Mouse (Mus musculus) ES-E14 (cell line): ENCODE results near the gene Zfp978. TPM values are rescaled to one million over a fixed set of nuclear protein-coding genes. Genes with fewer than 3 reads are reported as not detected.
"Not testable (repeated sequence)": the region's sequence is repeated elsewhere in the genome, so short reads cannot be mapped to it uniquely, and the experiment has no call there.

Experiments used
- DNase-seq: peaks from one replicate; pipeline ENCODE4 v3.0.0-alpha.2; 2013; ENCODE audit warnings: low read depth, low spot score
- H3K27ac ChIP-seq: 2 replicates; pipeline ENCODE4 v1.5.1; 2012; ENCODE audit warnings: low read depth, mild to moderate bottlenecking, low read length, moderate library complexity, mixed read lengths; ENCODE audit not compliant: poor library complexity, insufficient read depth, severe bottlenecking
- H3K36me3 ChIP-seq: 2 replicates; pipeline ENCODE4 v1.6.1; 2012; ENCODE audit warnings: mild to moderate bottlenecking, low read length, moderate library complexity, mixed read lengths; ENCODE audit not compliant: control insufficient read depth, poor library complexity, insufficient read depth, severe bottlenecking
- H3K4me1 ChIP-seq, 2 experiments: fragments of 150-350 bp in 1 of 2; sonication (generic) in 1 of 2; 2 replicates each; pipeline ENCODE4 v1.6.1; 2012; ENCODE audit warnings: low read length in 2 of 2, mild to moderate bottlenecking in 1 of 2, mixed read lengths in 1 of 2; ENCODE audit not compliant: control insufficient read depth in 2 of 2, insufficient read depth in 2 of 2, poor library complexity in 1 of 2
- H3K4me3 ChIP-seq, 2 experiments: fragments of 150-350 bp in 1 of 2; sonication (generic) in 1 of 2; 2 replicates each; pipeline ENCODE4 v1.5.1; 2012; ENCODE audit warnings: low read length in 2 of 2, low read depth in 1 of 2, mild to moderate bottlenecking in 1 of 2, mixed read lengths in 1 of 2; ENCODE audit not compliant: insufficient read depth in 1 of 2, poor library complexity in 1 of 2, severe bottlenecking in 1 of 2
- H3K9ac ChIP-seq: 2 replicates; pipeline ENCODE4 v1.6.1; 2012; ENCODE audit warnings: low read depth, mild to moderate bottlenecking, low read length, mixed read lengths; ENCODE audit not compliant: poor library complexity, insufficient read depth, severe bottlenecking
- H3K9me3 ChIP-seq: fragments of 150-350 bp; sonication (generic); 2 replicates; pipeline ENCODE4 v1.6.1; 2012; ENCODE audit warnings: low read depth, mild to moderate bottlenecking, low read length; ENCODE audit not compliant: control insufficient read depth, insufficient read depth
- in situ Hi-C, 2 experiments: fragments of 600-800 bp; cut with MboI; formaldehyde crosslinking; loops; one replicate each; pipeline ENCODE4 v1.15.1; 2025; ENCODE audit warnings: low sequenced_read_pairs in 2 of 2, inconsistent platforms in 1 of 2; ENCODE audit not compliant: unreplicated experiment in 2 of 2
- total RNA-seq: library from RNA; depleted of rRNA; stranded (reverse); fragments of 300-350 nt; gene quantifications from 2 replicates; pipeline ENCODE4 v1.2.3, GENCODE M21; 2012

Zfp978 gene
- total RNA-seq, 1 experiment = 297 TPM

- H3K9me3 ChIP-seq, H3K36me3 ChIP-seq, H3K4me1 ChIP-seq, DNase-seq, H3K4me3 ChIP-seq, H3K9ac ChIP-seq, H3K27ac ChIP-seq: not testable (repeated sequence)
- in situ Hi-C loops = loop anchor here in 1 of 2 experiments (25.0 kb wide), 1 partner anchor 1809 kb away; no protein-coding TSS in a partner anchor
Observed at GRCm38 (mm10) chr4:147346361-147347035, 14.6 kb upstream of the Zfp978 start.

DNA sequence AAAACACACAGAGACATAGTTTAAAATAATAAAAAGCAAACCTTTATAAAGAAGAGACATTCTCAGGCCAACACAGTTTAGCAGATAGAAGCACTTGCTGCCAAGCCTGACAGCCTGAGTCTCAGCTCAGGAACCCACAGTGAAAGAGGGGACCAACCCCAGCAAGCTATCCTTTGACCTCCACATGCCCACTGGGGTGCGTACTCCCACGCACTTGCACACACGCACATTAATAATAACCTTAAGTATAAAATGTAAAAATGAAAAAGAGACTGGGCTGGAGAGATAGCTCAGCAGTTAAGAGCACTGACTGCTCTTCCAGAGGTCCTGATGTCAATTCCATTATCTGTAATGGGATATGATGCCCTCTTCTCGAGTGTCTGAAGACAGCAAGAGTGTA is 13.8 kb upstream of the Zfp978 start:
- not testable (repeated sequence) for H3K36me3 ChIP-seq, H3K27ac ChIP-seq, H3K4me1 ChIP-seq, DNase-seq, H3K4me3 ChIP-seq, H3K9me3 ChIP-seq, H3K9ac ChIP-seq
- in situ Hi-C loops = loop anchor here in 1 of 2 experiments (25.0 kb wide), 1 partner anchor 1810 kb away; no protein-coding TSS in a partner anchor

- in situ Hi-C loops = loop anchor here in 1 of 2 experiments (25.0 kb wide), 1 partner anchor 1811 kb away; no protein-coding TSS in a partner anchor
- not testable (repeated sequence) for DNase-seq, H3K27ac ChIP-seq, H3K36me3 ChIP-seq, H3K4me1 ChIP-seq, H3K4me3 ChIP-seq, H3K9ac ChIP-seq, H3K9me3 ChIP-seq
Observed at GRCm38 (mm10) chr4:147347880-147348279, 13.2 kb upstream of the Zfp978 start.

- H3K36me3 ChIP-seq, H3K27ac ChIP-seq, H3K9me3 ChIP-seq, H3K4me3 ChIP-seq, H3K9ac ChIP-seq, DNase-seq, H3K4me1 ChIP-seq: not testable (repeated sequence)
- in situ Hi-C loops = loop anchor here in 1 of 2 experiments (25.0 kb wide), 1 partner anchor 1811 kb away; no protein-coding TSS in a partner anchor
Observed at GRCm38 (mm10) chr4:147348401-147348800, 12.7 kb upstream of the Zfp978 start.

- H3K9ac ChIP-seq, H3K4me1 ChIP-seq, H3K9me3 ChIP-seq, H3K27ac ChIP-seq, DNase-seq, H3K36me3 ChIP-seq, H3K4me3 ChIP-seq: not testable (repeated sequence)
- in situ Hi-C loops = loop anchor here in 1 of 2 experiments (25.0 kb wide), 1 partner anchor 1812 kb away; no protein-coding TSS in a partner anchor
Observed at GRCm38 (mm10) chr4:147348906-147349686, 12.0 kb upstream of the Zfp978 start.

GRCm38 (mm10) chr4:147349687-147350415 is 11.3 kb upstream of the Zfp978 start:
- not testable (repeated sequence) for DNase-seq, H3K4me1 ChIP-seq, H3K9ac ChIP-seq, H3K27ac ChIP-seq, H3K4me3 ChIP-seq, H3K36me3 ChIP-seq, H3K9me3 ChIP-seq
- in situ Hi-C loops = loop anchor here in 1 of 2 experiments (25.0 kb wide), 1 partner anchor 1813 kb away; no protein-coding TSS in a partner anchor

DNA sequence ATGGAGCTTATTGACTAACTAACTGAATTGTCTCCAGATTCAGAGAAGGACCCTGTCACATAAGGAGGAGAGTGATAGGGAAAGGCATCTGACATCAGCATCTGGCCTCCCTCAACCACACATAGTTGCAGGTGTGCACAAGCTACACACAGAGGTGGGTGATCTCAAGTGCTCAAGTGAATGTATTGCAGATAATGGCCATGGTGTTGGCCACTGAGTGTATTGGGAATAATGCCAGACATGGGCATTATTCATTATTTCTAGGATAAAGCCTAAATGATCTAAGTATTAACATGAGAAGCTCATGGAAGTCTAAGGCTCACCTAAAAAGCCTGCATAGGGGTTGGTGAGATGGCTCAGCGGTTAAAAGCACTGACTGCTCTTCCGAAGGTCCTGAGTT is 10.6 kb upstream of the Zfp978 start:
- H3K27ac ChIP-seq, H3K4me3 ChIP-seq, H3K36me3 ChIP-seq, in situ Hi-C loops, H3K4me1 ChIP-seq, H3K9me3 ChIP-seq, DNase-seq, H3K9ac ChIP-seq: not testable (repeated sequence)
